Mouse (Mus musculus) c-Kit-positive CD71-positive TER-119-negative erythroid progenitor cells, embryonic 14.5 days (primary cell): ENCODE measurements around the gene Kansl1l.
"Not testable (repeated sequence)": the region's sequence is repeated elsewhere in the genome, so short reads cannot be mapped to it uniquely, and the experiment has no call there.

Experiments
- DNase-seq: peaks from one replicate; pipeline ENCODE4 v3.0.0-alpha.2; 2013; ENCODE audit warnings: low read depth

Kansl1l gene

DNA sequence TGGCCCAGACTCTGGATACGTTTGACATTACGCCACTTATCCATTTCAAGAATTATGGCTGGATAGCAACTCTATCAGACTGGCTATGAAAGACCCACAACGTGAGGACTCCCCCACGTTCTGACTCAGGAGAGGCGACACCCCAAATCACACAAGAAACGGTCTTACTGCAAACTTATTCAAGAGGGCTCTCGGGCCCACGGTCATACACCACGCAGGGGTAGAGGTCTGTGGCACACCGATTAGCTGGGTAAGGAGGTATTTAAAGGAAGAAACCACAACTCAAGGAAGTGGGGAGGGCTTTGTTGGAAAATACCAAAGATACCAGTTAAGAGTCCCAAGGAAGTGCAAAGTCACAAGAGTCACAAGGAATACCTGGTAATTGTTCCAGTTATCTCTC lies 117.7 kb downstream of the Kansl1l start:
- not testable (repeated sequence) for DNase-seq

DNA sequence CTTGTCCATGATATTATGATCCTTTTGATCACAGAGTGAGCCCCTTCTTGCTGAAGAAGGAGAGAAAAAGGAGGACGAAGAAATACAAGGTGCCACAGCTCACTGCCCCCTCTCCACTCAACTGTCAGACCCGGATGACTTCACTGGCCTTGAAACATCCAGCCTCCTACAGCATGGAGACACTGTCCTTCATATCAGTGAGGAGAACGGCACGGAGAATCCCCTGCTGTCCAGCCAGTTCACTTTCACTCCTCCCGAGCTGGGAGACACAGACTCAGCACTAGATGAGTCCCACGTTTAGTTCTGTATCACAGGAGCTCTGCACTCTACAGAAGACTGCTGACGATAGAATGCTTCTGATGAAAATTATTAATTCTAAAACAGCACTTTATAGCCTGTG lies 122.1 kb downstream of the Kansl1l start:
- no peak for DNase-seq

DNA sequence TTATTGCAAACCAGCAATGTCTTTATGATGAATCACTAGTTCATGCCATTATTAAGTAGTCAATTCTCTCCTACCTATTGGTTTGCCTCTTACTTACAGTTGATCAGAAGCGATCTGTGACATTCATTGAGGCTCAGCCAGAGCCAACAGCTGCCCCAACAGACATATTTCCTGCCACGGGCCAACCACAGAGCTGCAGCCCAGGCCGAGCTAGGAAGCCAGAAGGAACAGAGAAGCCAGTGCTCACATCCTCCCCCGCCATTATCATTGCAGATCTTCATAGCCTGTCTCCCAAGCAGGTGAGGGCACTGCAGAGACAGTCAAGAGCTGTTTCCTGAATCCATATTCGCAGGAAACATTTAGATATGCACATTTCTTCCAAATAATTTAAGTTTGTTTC lies 123.1 kb downstream of the Kansl1l start:
- no peak for DNase-seq

DNA sequence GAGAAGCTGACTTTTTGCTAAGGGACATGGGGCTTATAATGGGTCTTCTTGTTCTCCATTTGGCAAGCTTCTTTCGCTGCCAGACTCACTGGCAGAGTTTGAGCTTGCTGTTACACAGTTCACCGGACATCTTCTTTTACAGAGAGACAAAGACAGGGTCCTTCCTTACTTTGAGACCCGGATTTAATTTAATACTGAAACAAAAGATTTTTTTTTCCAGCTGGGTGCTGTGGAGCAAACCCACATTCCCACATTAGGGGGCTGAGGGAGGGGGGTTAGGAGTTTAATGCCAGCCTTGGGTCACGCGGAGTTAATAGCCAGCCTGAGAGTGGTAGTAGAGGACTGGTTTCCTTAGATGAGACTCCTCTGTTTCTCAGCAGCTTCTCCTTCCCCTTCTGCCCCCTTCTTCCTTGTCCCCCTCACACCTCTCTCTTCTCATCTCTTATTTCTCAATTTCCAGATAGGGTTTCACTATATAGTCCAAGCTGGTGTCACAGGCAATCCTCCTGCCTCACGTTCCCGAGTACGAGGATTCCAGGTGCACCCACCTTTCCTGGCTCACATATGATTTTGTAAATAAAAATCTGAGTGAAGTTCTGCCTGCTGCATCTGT lies 124.5 kb downstream of the Kansl1l start:
- DNase-seq, result no peak

DNA sequence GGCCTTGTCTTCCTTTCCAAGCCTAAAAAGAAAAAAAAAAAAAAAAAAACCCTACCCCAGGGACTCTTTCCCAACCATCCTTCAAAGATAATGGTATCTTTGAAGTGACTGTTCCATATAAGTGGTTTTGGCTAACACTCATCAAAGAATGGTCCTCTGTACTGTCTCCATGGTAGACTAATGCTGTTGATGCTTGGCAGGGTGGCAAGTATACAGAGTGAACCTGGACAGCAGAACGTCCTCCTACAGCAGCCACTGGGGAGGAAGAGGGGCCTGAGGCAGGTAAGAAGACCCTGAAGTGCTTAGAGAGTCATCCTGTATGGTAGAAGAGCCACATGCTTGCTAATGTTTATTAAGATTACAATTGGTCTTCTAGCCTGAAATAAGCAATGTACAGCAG lies 125.1 kb downstream of the Kansl1l start:
- DNase-seq, result no peak

DNA sequence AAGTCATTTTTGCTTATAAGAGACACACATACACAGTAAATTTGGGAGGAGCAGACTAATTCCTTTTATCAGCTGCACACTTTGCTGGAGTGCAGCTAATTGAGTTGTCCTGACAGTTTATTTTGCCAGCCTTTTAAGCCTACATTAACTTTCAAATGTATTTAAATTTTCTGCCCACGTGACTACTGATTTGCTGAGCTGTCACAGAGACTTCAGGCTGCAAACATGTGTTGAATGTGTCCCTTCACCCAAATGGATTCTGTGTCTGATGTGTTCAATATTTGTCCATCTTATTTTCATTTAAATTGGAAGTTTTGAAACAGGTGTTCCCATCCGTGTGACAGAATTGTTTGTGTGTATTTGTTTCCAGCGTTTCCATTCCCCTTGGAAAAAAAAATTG lies 125.6 kb downstream of the Kansl1l start:
- no peak for DNase-seq

DNA sequence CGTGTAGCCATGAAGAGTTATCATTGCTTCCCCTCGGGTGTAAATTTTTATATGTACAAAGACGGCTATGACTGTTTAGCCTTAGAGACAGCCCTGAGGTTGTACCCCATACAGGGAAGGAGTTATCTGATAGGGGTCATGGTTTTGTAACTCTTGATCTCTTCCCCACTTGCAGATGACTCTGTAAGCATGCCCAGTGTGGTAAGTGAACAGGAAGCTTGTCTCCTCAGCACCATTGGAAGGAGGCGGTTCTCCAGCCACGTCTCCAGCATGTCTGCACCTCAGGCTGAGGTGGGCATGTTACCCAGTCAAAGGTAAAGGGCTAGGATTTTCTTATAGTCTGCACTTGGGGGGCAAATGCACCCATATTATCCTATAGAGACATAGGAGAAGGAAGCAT lies 134.4 kb downstream of the Kansl1l start:
- no peak for DNase-seq

DNA sequence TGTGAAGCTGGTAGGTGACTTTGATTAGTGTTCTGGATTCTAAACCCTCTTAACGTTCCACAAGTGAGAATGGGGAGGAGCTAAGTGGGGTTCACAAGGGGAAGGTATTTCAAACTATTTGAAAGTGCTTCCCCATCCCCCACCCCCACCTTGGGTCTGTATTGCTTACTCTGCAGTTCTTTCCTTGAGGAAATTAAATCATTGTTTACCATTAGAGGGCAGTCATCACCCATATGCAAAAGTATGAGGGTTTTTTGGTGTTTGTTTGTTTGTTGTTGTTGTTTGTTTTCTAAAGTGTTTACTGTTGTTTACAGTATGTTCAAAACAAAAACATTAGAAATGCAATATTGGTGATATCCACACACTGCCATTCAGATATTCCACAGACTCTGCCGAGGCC lies 138.7 kb downstream of the Kansl1l start:
- no peak for DNase-seq

DNA sequence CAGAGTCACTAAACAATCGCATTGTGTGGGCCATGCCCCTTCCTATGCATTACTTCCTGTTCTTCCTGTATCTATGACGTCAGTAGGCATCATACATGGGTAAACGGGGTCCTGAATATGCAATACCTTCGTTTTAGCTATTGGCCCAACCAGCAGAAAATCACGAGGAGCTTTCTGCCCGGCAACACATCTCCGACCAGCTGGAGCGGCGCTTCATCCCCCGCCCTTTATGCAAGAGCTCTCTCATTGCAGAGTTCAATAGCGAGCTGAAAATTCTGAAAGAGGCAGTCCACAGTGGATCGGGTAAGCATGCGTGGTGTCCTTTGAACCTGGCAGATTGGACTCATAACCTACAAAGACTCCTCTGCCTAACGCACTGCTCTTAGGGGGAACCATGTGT lies 139.4 kb downstream of the Kansl1l start:
- DNase-seq, result no peak

DNA sequence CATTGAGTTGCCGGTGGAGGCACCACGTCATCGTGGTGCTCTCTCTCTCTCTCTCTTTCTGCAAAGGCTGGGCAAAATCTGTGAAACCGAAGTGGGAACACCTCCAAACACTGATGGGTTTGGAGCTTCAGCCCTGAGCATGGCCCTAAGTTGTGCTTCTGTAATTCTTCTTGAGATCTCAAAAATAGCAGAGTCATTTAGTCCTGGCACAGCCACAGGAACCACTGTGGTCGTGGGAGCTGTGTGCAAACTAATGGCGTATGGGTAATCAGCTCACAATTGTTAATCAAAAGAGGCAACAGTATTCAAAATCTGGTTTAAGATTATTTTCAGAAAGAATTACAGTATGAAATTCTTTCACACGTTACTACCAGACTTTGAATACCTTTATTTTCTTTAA lies 144.6 kb downstream of the Kansl1l start:
- no peak for DNase-seq

DNA sequence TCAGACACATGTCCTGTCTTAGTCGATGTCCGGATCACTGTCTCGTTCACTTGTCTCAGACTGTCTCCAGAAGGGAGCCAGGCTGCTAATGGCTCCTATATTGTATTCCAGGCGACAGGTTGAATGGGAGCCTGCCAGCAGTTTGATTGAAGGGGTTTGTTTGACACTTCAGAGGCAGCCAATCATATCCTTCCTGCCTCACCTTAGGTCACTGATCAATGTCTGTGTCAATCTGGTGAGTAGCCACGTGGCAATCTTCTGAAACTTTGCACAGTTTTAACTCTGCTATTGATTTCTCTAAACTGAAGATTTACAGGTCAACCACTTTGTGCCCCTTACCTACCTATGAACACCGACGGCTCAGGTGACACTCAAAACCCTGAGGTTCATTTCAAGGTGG lies 145.9 kb downstream of the Kansl1l start:
- no peak for DNase-seq
